Mouse (Mus musculus) myocyte (in vitro differentiated cells): ENCODE measurements around the gene Efna4. TPM values are rescaled to one million over a fixed set of nuclear protein-coding genes. Genes with fewer than 3 reads are reported as not detected.

Experiments
- H3K27me3 ChIP-seq: one replicate; pipeline ENCODE4 v1.6.1; 2011; ENCODE audit not compliant: control insufficient read depth, insufficient read depth, insufficient read length
- H3K36me3 ChIP-seq: one replicate; pipeline ENCODE4 v1.6.1; 2011; ENCODE audit not compliant: control insufficient read depth, insufficient read depth
- H3K4me2 ChIP-seq: one replicate; pipeline ENCODE4 v1.6.1; 2011; ENCODE audit warnings: low read depth, control low read depth
- H3K4me3 ChIP-seq: one replicate; pipeline ENCODE4 v1.5.1; 2011; ENCODE audit warnings: mild to moderate bottlenecking, control low read depth, moderate library complexity
- H3K79me2 ChIP-seq: one replicate; pipeline ENCODE4 v1.6.1; 2011; ENCODE audit not compliant: control insufficient read depth, insufficient read depth
- H3ac ChIP-seq: one replicate; pipeline ENCODE4 v1.6.1; 2011; ENCODE audit not compliant: control insufficient read depth, insufficient read length
- CEBPB ChIP-seq: IDR thresholded peaks from 2 replicates; pipeline ENCODE4 v1.6.1; 2011; ENCODE audit warnings: mild to moderate bottlenecking, moderate library complexity; ENCODE audit not compliant: poor library complexity, insufficient read depth, severe bottlenecking
- E2F4 ChIP-seq: IDR thresholded peaks from one replicate; pipeline ENCODE4 v1.6.1; 2011; ENCODE audit warnings: mild to moderate bottlenecking, control low read depth, moderate library complexity; ENCODE audit not compliant: insufficient read depth
- MAX ChIP-seq: IDR thresholded peaks from one replicate; pipeline ENCODE4 v1.6.1; 2011; ENCODE audit warnings: low read depth, mild to moderate bottlenecking, control low read depth
- MYOD1 ChIP-seq, 3 experiments: IDR thresholded peaks; one replicate each; pipeline ENCODE4 v1.6.1; 2011; ENCODE audit warnings: control low read depth in 2 of 3, low read depth in 2 of 3, mild to moderate bottlenecking in 2 of 3, moderate library complexity in 1 of 3; ENCODE audit not compliant: insufficient read length in 2 of 3, control insufficient read depth in 1 of 3
- MYOG ChIP-seq, 3 experiments: IDR thresholded peaks; one replicate each; pipeline ENCODE4 v1.6.1; 2011; ENCODE audit warnings: control low read depth in 2 of 3, low read depth in 2 of 3, mild to moderate bottlenecking in 2 of 3; ENCODE audit not compliant: insufficient read length in 2 of 3, control insufficient read depth in 1 of 3, insufficient read depth in 1 of 3
- POLR2A ChIP-seq: IDR thresholded peaks from one replicate; pipeline ENCODE4 v1.6.1; 2011; ENCODE audit warnings: low read depth, mild to moderate bottlenecking, control low read depth, moderate library complexity; ENCODE audit not compliant: insufficient read length
- POLR2AphosphoS2 ChIP-seq: IDR thresholded peaks from one replicate; pipeline ENCODE4 v1.6.1; 2011; ENCODE audit warnings: low read depth, control low read depth; ENCODE audit not compliant: insufficient read length
- REST ChIP-seq: IDR thresholded peaks from one replicate; pipeline ENCODE4 v1.6.1; 2011; ENCODE audit warnings: mild to moderate bottlenecking, control low read depth, moderate library complexity; ENCODE audit not compliant: insufficient read depth, insufficient read length
- SRF ChIP-seq: IDR thresholded peaks from one replicate; pipeline ENCODE4 v1.6.1; 2011; ENCODE audit warnings: low read depth; ENCODE audit not compliant: control insufficient read depth, insufficient read length
- TCF12 ChIP-seq: IDR thresholded peaks from one replicate; pipeline ENCODE4 v1.6.1; 2011; ENCODE audit warnings: mild to moderate bottlenecking, control low read depth; ENCODE audit not compliant: poor library complexity, insufficient read depth, severe bottlenecking
- TCF3 ChIP-seq: IDR thresholded peaks from one replicate; pipeline ENCODE4 v1.6.1; 2011; ENCODE audit warnings: low read depth, control low read depth; ENCODE audit not compliant: insufficient read length
- USF1 ChIP-seq: IDR thresholded peaks from one replicate; pipeline ENCODE4 v1.6.1; 2011; ENCODE audit warnings: low read depth, mild to moderate bottlenecking, control low read depth, moderate library complexity
- polyA plus RNA-seq: library from polyadenylated mRNA; unstranded; fragments of >200 nt; fragmentation: generic; extraction: Trizol; gene quantifications from one replicate; pipeline ENCODE4 v1.2.1, GENCODE M21; 2012; ENCODE audit warnings: missing spikeins

The Efna4 gene
- polyA plus RNA-seq, 1 experiment: 5.4 TPM

DNA sequence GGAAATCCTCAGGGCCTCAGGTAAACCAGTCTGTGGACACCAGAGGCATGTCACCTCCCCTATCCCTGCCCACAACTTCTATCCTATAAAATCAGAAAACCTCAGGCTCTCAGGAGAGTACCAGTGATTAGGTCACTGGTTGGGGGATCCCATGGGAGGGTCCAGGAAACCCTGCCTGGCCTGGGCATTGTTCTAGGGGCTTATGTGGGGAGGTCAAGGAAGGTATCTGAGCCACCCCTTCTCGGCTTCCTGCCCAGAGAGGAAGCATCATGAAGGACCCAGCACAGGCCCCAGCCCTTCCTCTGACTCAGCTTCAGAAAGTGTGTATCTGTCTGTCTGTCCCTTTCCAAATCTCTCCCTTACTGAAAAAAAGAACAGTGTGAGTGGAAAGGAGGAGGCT is 10.1 kb upstream of the Efna4 start:
- TF ChIP-seq CEBPB (no peak), E2F4 (no peak), MYOD1 (IDR thresholded peaks at IDR 0.05; ENCODE audit: control insufficient read depth in 1 of 3, insufficient read length in 2 of 3, low read depth in 2 of 3) (no peak), TCF12 (no peak), SRF (no peak), TCF3 (no peak), MAX (no peak)
- no peak overlapping the region for H3K4me2 ChIP-seq
- H3K27me3 ChIP-seq: no peaks in the 10 kb centered on the region
- H3K79me2 ChIP-seq: no peaks in the 10 kb centered on the region
- no peaks in the 10 kb centered on the region for H3K36me3 ChIP-seq
- H3K4me3 ChIP-seq: no peak overlapping the region
- no peak overlapping the region for H3ac ChIP-seq

DNA sequence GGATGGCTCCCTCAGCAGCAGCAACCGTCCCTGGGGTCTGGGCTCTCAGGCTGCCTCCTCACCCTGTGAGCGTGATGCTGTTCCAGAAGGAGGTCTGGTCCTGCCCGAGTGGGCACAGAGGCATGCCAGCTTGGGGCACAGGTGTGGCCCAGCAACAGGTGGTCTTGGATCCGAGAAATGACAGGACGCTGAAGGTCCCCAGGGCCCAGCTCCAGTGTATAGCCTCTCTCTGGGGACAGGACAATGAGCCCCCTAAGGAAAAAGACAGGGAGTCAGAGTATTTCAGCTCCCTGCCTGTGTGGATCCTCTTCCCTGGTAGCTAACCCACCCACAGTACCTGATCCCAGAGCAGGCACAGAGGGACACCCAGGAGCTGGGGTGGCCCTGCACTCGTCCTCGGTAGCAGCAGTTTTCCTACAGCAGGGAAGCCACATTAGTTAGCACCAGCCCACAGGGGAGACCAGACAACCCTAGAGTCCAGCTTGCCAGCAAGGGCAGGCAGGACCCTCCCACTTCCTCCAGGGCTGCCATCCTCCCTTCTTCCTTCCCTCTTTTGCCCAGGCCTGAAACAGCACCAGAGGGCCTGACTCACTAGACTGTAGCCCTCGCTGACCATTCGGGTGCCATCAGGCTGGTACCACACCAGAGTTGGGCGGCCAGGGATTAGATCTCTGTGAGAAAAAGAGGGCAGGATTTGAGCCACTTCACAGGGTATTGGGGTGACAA is 9.2 kb upstream of the Efna4 start:
- Histone ChIP-seq H3K4me3 (no peak overlapping the region), H3K4me2 (no peak overlapping the region), H3ac (no peak overlapping the region), H3K79me2 (no peaks in the 10 kb centered on the region), H3K27me3 (no peaks in the 10 kb centered on the region), H3K36me3 (no peaks in the 10 kb centered on the region)
- TF ChIP-seq REST: no peak
- TF ChIP-seq MYOD1 (IDR thresholded peaks at IDR 0.05; ENCODE audit: control insufficient read depth in 1 of 3, insufficient read length in 2 of 3, low read depth in 2 of 3): no peak
- no peak for TF ChIP-seq MYOG (IDR thresholded peaks at IDR 0.05; ENCODE audit: control insufficient read depth in 1 of 3, insufficient read depth in 1 of 3, insufficient read length in 2 of 3, low read depth in 2 of 3)
- no peak for TF ChIP-seq TCF3
- TF ChIP-seq TCF12: no peak
- no peak for TF ChIP-seq E2F4
- no peak for TF ChIP-seq CEBPB
- TF ChIP-seq SRF: no peak
- TF ChIP-seq POLR2AphosphoS2: no peak
- no peak for TF ChIP-seq MAX
- no peak for TF ChIP-seq USF1
- no peak for TF ChIP-seq POLR2A

- no peaks in the 10 kb centered on the region for H3K27me3 ChIP-seq
- no peak overlapping the region for H3ac ChIP-seq
- H3K4me2 ChIP-seq: no peak overlapping the region
- no peaks in the 10 kb centered on the region for H3K79me2 ChIP-seq
- H3K36me3 ChIP-seq: no peaks in the 10 kb centered on the region
- TF ChIP-seq MYOG (IDR thresholded peaks at IDR 0.05; ENCODE audit: control insufficient read depth in 1 of 3, insufficient read depth in 1 of 3, insufficient read length in 2 of 3, low read depth in 2 of 3): no peak
- no peak for TF ChIP-seq POLR2AphosphoS2
- no peak for TF ChIP-seq CEBPB
- no peak for TF ChIP-seq POLR2A
- no peak overlapping the region for H3K4me3 ChIP-seq
Observed at GRCm38 (mm10) chr3:89343279-89343678, 5.5 kb upstream of the Efna4 start.

DNA sequence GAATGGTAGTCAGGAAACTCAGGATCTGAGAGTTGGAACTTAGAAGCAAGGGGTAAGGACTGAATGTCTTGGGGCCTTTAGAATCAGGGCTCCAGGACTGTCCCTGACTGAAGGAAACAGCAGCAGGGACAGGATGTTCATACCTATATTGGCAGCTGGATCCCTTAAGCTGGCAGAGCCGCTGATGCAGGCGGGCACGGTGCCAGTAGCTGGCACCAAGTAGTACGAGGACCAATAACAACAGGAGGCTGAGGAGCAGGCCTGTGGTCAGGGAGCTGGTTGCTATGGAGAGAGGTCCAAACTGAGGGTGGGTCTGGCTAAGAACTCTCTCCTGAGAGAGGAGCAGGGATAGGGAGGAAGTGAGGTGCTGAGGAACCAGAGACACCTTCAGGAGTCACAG is 4.0 kb upstream of the Efna4 start:
- Histone ChIP-seq H3K4me2 (no peak overlapping the region), H3K79me2 (no peaks in the 10 kb centered on the region), H3K4me3 (no peak overlapping the region), H3K27me3 (no peaks in the 10 kb centered on the region), H3ac (no peak overlapping the region), H3K36me3 (no peaks in the 10 kb centered on the region)
- no peak for TF ChIP-seq TCF12
- TF ChIP-seq E2F4: no peak
- TF ChIP-seq POLR2A: no peak
- TF ChIP-seq POLR2AphosphoS2: no peak
- no peak for TF ChIP-seq REST
- no peak for TF ChIP-seq SRF
- TF ChIP-seq USF1: no peak
- TF ChIP-seq MYOD1 (IDR thresholded peaks at IDR 0.05; ENCODE audit: control insufficient read depth in 1 of 3, insufficient read length in 2 of 3, low read depth in 2 of 3): no peak
- no peak for TF ChIP-seq TCF3
- no peak for TF ChIP-seq MYOG (IDR thresholded peaks at IDR 0.05; ENCODE audit: control insufficient read depth in 1 of 3, insufficient read depth in 1 of 3, insufficient read length in 2 of 3, low read depth in 2 of 3)
- no peak for TF ChIP-seq CEBPB
- no peak for TF ChIP-seq MAX

GRCm38 (mm10) chr3:89340465-89340864 is 2.6 kb upstream of the Efna4 start:
- H3K4me2 ChIP-seq: no peak overlapping the region
- H3K4me3 ChIP-seq: no peak overlapping the region
- H3ac ChIP-seq: no peak overlapping the region
- H3K27me3 ChIP-seq: no peaks in the 10 kb centered on the region
- no peaks in the 10 kb centered on the region for H3K79me2 ChIP-seq
- no peak for TF ChIP-seq SRF
- TF ChIP-seq E2F4: no peak
- TF ChIP-seq POLR2AphosphoS2: no peak
- no peak for TF ChIP-seq REST
- H3K36me3 ChIP-seq: no peaks in the 10 kb centered on the region
